Mouse (Mus musculus) heart, adult 18-20 months (tissue): ENCODE data around the gene Mcu. TPM values are rescaled to one million over a fixed set of nuclear protein-coding genes. Genes with fewer than 3 reads are reported as not detected.

Experiments
- DNase-seq, 2 experiments: peaks; one replicate each; pipeline ENCODE4 v3.0.0; 2021 to 2022; ENCODE audit warnings: mixed read lengths in 1 of 2
- long read RNA-seq, 2 experiments: library from polyadenylated mRNA; stranded (forward); transcript quantifications; one replicate each; pipeline ENCODE4 v2.0.0; 2021
- total RNA-seq, 2 experiments: library from RNA; stranded (reverse); gene quantifications; 2 replicates each; pipeline ENCODE4 v1.2.3; 2021

Mcu gene
- total RNA-seq, result 10 to 100 TPM; 21.3 to 22.6 TPM
- long read RNA-seq, experiment 1, partial matches to known transcripts, result 0 of 5 reads
- long read RNA-seq, experiment 1, other reads (novel, unspliced or antisense), result 3 of 5 reads
- long read RNA-seq, experiment 2, partial matches to known transcripts, result 0 of 2 reads
- long read RNA-seq, experiment 2, other reads (novel, unspliced or antisense), result 2 of 2 reads

- DNase-seq, result peak; percentile 98
Measured at GRCm38 (mm10) chr10:59616522-59616921, at the start of gene Mcu. Gene Mcu (minus strand): TSS chr10:59616692.

- DNase-seq, result no peak
Measured at GRCm38 (mm10) chr10:59665503-59666291, 49.2 kb upstream of the Mcu start.

GRCm38 (mm10) chr10:59664765-59665164 lies 48.3 kb upstream of the Mcu start:
- no peak for DNase-seq

- no peak for DNase-seq
Measured at GRCm38 (mm10) chr10:59656799-59657198, 40.3 kb upstream of the Mcu start.

GRCm38 (mm10) chr10:59646821-59647378 lies 30.4 kb upstream of the Mcu start:
- DNase-seq, result no peak

GRCm38 (mm10) chr10:59645153-59645552 lies 28.7 kb upstream of the Mcu start:
- no peak for DNase-seq

GRCm38 (mm10) chr10:59644710-59645109 lies 28.2 kb upstream of the Mcu start:
- no peak for DNase-seq

GRCm38 (mm10) chr10:59643645-59644044 lies 27.2 kb upstream of the Mcu start:
- DNase-seq, result no peak

- peak in 1 of 2 experiments; percentile 18 for DNase-seq
Measured at GRCm38 (mm10) chr10:59642659-59643377, 26.3 kb upstream of the Mcu start.

- peak; percentile 45 to 49 for DNase-seq
Measured at GRCm38 (mm10) chr10:59638576-59638975, 22.1 kb upstream of the Mcu start.

GRCm38 (mm10) chr10:59637596-59638124 lies 21.2 kb upstream of the Mcu start:
- no peak for DNase-seq

- DNase-seq, result peak; percentile 35 to 38
Measured at GRCm38 (mm10) chr10:59636751-59637533, 20.4 kb upstream of the Mcu start.

- no peak for DNase-seq
Measured at GRCm38 (mm10) chr10:59636048-59636447, 19.6 kb upstream of the Mcu start.

- DNase-seq, result no peak
Measured at GRCm38 (mm10) chr10:59629506-59629782, 13.0 kb upstream of the Mcu start.

GRCm38 (mm10) chr10:59628641-59629505 lies 12.4 kb upstream of the Mcu start:
- DNase-seq, result no peak

- DNase-seq, result no peak
Measured at GRCm38 (mm10) chr10:59623496-59623895, 7.0 kb upstream of the Mcu start.

GRCm38 (mm10) chr10:59621355-59621754 lies 4.9 kb upstream of the Mcu start:
- no peak for DNase-seq

GRCm38 (mm10) chr10:59617776-59618175 lies 1.3 kb upstream of the Mcu start:
- no peak for DNase-seq

- peak; percentile 81 to 85 for DNase-seq
Measured at GRCm38 (mm10) chr10:59615981-59616520, 441 bp downstream of the Mcu start, which contains the start of gene Gm10322. Gene Gm10322 (plus strand): TSS chr10:59616063.

- peak in 1 of 2 experiments; percentile 44 for DNase-seq
Measured at GRCm38 (mm10) chr10:59615411-59615810, 1.1 kb downstream of the Mcu start.
